Mouse (Mus musculus) mesoderm, embryonic 11.5 days (tissue): ENCODE results near the gene Gm10447.

Experiments used
- DNase-seq: peaks from one replicate; pipeline ENCODE4 v3.0.0-alpha.2; 2012; ENCODE audit warnings: low read depth, low spot score

The Gm10447 gene

DNA sequence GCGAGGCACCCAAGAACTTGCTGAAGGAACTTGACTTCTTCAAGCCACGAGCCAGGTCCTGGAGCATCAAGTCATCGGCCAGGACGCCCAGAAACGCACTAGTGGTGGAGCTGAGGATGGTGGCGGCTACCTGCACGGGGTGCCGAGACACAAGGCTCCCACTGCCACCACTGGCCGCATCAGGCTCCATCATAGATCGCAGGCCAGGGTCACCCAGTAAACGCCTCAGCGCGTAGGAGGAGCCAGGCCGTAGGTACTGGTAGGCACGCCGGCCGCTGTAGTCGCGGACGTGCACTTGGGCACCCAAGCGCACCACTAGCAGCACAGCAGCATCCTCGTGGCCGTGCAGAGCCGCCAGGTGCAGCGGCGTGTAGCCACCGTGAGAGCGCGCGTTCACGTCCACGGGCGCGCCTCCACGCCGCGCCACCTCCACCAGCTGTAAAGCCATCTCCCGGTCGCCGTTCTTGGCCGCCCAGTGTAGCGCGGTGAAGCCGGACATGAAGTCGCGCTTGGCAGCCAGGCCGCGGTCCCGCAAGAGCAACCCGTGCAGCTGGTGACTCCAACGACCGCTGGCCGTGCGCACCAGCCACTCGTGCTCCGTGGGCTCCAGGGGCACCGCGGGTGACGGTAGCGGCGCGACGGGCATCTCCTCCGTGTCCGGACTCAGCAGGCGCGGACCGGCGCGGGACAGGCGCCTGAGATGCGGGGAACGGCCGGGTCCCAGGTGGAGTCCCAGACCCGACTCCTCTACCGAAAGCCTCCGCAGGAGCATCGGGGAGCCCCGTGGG is 21.7 kb upstream of the Gm10447 start:
- DNase-seq = no peak

DNA sequence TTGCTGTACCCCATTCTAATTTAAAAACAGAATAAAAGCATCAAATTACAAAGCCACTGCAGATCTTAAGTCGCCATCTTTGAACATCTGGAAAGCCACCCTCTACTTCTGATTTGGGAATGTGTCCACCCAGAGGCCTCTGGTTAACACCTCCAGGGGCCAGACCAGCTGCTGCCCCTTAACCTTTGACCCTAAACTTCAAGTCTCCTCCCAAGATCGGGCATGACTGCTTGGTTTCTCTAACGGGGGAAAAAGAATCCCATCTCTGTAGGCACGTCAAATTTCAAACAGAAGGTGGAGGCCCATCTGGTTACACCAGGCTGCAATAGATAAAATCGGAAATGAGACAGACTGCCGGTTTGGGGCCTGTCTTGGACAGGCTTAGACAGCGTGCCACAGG is 20.9 kb upstream of the Gm10447 start:
- DNase-seq = no peak

GRCm38 (mm10) chr11:53475620-53476019 is 18.7 kb upstream of the Gm10447 start:
- DNase-seq = no peak

GRCm38 (mm10) chr11:53472709-53473108 is 15.8 kb upstream of the Gm10447 start:
- no peak for DNase-seq

GRCm38 (mm10) chr11:53469968-53470695 is 13.2 kb upstream of the Gm10447 start, which contains the start of gene Gm9837:
Gene Gm9837 (minus strand): TSS chr11:53470479.
- DNase-seq = peak; percentile 93

DNA sequence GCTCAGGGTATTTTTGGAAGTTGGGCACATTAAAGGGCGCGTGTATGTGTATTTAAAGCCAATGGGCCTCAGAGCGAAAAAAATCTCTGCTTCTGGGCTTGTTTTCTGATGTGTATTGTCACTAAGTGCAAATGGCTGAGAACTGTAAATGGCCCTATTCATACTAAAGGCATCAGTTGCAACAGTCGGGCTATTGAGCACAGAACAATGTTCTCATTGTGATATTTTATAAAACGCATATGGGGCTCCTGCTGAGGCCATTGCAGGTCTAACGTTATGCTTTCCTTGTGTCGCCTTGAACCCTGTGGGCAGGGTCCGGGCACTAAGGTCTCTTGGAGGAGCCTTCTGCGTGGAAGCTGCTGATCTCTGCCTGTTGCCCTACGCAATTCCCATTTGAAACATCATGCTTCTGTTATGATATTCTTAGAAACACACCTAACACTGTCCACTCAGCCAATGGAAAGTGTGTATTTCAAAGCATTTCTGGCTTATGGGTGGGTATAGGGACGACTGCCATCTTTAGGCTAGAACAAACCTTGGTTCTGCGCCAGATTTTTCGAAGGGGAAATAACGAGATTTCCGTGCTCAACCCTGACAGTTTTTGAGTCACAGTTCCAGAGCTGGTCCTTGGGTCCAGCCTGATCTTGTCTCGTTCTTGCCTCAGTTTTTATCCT is 12.5 kb upstream of the Gm10447 start:
- DNase-seq = no peak

DNA sequence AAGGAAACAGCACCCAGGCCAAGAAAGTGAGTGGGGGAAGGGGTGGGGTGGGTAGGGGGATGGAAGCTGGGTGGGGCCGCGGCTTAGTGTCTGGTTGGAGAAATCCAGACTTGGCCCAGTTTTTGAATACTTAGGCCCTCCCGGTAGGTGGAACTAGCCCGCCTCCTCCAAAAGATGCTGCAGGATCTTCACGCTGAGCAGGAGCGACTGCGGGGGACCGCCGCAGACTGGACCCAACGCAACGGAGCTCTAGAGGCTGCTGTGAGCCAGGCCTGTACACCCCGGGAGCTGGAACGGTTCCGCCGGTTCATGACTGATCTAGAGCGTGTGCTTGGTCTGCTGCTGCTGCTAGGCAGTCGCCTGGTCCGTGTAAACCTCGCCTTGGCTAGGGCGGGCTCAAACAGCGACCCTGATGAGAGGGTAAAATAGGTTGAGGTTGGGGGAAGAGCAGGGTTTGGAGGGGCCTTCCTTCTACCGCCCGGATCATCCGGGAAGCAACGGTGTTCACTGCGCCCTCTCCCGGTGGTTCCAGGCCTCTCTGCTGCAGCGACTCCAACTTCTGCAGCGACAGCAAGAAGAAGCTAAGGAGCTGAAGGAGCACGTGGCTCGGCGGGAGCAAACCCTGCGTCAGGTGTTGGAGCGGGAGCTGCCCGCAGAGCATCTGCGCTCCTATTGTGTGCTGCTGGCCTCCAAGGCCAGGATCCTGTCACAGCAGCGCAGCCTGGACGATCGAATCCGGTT is 9.5 kb upstream of the Gm10447 start:
- peak; percentile 84 for DNase-seq

DNA sequence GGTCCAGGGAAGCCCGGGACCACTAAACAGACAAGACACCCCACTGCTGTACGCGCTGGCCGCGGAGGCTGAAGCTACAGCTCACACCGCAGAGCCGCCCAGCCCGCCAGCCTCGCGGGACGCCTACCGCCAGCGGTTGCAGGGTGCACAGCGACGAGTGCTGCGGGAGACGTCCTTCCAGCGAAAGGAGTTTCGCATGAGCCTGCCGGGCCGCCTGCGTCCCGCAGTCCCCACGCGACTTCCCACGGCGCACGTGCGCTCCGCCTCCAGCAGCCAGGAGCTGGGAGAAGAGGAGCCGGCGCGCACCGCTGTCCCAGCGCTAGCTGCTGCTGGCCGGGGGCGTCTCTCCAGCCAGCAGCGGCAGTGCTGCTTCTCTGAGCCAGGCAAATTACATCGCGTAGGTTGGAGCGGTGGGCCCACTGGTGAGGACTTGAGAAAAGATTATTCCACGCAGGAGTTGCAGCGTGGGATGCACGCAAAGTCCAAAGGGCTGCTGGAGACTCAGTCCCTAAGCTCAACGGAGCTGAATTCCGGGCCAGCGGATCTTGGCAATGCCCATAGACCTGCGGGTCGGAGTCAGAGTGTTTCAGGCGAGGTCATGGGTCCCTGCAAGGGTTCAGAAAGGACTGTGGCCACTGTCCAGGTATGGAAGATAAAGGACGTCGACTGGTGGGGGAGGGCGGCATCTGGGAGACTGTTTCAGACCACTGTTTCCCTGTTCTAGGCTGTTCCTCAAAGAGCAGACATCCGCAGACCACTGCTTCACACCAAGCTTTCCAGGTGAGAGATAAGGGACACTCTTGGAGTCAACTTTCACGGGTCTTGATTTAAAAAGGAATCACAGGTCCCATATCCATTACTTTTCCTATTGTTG is 6.9 kb upstream of the Gm10447 start:
- DNase-seq = no peak

DNA sequence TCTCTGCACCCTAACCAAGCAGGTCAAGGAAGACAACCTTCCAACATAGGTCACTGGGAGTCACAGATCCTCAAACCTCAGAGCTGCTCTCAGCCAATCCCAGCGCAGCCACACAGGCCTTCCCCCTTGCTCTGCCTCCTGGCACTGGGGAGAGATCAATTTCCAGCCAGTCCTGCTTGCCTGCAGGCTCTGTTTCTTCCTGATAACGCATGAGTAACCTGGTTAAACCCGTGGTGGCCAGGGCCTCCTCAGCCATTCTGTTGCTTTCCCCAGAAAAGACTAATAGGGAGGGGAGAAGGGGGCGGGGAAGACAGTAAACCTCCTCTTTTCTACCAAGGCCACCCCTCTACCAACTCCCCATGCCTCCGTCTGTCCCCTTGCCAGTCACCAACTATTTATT is 4.8 kb upstream of the Gm10447 start:
- DNase-seq = no peak

DNA sequence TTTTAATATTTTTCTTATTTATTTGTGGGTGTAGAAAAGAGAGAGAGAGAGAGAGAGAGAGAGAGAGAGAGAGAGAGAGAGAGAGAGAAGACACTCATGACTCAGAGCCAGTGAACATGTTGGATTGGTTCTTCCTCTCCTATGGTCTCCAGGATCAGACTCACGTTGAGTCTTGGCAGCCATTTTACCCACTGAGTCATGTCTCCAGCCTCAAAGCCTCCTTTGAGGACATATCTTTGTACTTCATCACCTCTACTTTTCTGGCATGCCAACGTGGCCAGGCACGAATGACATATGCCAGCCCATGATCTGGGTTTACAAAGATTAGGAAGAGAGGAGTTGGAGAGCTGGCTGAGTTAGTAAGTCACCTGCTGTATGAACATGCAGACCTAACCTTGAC is 3.3 kb upstream of the Gm10447 start:
- DNase-seq = no peak

GRCm38 (mm10) chr11:53458996-53459395 is 2.1 kb upstream of the Gm10447 start:
- DNase-seq = no peak

- no peak for DNase-seq
Measured at GRCm38 (mm10) chr11:53457372-53457954, 553 bp upstream of the Gm10447 start.

DNA sequence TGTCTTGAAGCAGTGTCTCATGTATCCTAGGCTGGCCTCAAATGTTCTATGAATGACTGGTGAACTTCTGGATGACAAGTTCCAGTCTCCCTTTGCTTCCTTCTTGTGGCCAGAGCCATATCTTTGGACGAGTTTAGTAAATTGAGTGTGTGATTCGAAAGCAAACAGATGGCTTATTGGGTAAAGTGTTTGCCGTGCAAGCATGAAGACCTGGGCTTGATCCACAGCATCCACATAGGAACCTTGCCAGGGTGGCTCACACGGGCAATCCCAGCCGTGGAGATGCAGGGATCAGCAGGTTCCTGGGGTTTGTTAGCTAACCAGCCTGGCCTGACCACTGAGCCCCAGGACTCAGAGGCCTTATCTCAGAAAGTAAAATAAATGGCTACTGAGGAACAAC is 3.9 kb downstream of the Gm10447 start:
- DNase-seq = no peak

GRCm38 (mm10) chr11:53452396-53452795 is 4.5 kb downstream of the Gm10447 start:
- DNase-seq = no peak

GRCm38 (mm10) chr11:53451361-53451760 is 5.5 kb downstream of the Gm10447 start:
- DNase-seq = no peak

- DNase-seq = no peak
Measured at GRCm38 (mm10) chr11:53450070-53450705, 6.7 kb downstream of the Gm10447 start.

DNA sequence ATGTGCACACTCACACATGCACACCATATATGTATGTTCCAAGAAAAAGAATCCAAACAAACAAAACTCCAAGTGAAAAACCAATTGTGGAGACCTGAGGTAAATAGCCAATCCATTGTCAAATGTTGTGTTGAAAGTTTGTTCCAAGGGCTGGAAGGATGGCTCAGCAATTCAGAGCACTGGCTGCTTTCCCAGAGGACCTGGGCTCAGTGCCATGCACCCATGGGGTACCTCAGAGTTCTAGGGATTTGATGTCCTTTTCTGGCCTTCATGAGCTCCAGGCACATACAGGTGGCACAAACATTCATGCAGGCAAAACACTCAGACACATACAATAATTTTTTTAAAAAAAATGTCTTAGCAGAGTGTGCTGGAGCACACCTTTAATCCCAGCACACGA is 8.4 kb downstream of the Gm10447 start:
- no peak for DNase-seq

DNA sequence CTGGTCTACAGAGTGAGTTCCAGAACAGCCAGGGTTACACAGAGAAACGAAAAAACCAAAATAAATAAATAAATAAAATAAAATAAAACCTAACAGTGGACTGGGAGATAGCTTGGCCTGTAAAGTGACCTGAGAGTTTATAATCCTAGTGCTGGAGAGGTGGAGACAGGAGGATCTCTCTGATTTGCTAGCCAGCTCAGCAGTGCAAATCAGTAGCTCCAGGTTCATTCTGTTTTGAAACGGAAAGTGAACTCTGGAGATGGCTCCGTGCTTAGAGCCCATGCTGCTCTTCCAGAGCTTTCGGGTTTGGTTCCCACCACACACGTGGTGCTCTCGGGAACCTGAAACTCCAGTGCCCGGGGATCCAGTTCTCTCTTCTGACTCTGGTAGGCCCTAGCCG is 8.9 kb downstream of the Gm10447 start:
- no peak for DNase-seq

DNA sequence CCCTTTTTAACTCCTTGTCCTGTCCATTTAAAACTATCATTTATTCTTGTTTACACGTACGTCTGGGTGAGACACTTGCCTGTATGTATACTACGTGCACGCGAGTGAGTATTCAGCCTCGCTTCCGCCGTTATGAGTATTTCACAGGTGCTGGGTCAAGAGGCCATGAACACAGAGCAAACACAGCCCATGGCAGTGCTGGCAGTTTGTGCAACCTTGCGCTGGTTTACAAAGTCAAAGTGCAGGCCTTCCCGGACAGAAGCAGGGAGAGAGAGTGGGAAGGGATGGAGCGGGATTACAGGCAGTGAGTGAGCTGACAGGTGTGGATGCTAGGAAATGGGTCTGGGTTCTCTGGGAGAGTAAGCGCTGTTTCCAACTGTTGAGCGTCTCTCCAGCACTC is 10.7 kb downstream of the Gm10447 start:
- DNase-seq = no peak

DNA sequence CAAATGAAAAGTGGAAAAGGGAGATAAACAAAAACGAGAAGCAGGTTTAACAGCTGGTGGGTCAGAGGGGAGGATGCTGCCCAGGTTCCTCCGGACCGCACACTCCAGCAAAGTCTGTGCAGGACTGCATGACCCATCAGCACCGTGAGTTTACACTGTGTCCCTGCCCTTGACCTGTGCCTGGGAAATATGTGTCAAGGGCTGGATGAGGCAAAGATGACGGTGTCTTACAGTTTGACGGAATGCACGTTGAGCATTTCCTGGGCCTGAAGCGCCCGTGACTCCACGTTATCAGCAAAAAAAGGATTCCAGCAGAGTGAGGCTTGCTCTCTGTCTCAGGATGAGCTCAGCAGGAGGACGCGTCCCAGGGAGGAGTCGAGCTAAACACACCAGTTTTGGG is 11.3 kb downstream of the Gm10447 start:
- DNase-seq = no peak
